Mouse (Mus musculus) cerebellum, adult 11 months (tissue): ENCODE measurements at regions not wholly inside any gene's neighbourhood (a gene's known extent, or its start where the extent isn't known, plus 50 kb on each side); places are given as distances from the start of the nearest gene placed in this dataset.

Experiments used
- DNase-seq: peaks from one replicate; pipeline ENCODE4 v3.0.0; 2022

- no peak for DNase-seq
These were observed 57.3 kb downstream of the Edn1 start for GRCm38 (mm10) chr13:42358588-42358987.

GRCm38 (mm10) chr13:42367655-42368554, 66.6 kb downstream of the Edn1 start:
- DNase-seq, result no peak

GRCm38 (mm10) chr13:42369826-42370225, 68.5 kb downstream of the Edn1 start:
- no peak for DNase-seq

GRCm38 (mm10) chr13:42372201-42372600, 70.9 kb downstream of the Edn1 start:
- DNase-seq, result no peak

GRCm38 (mm10) chr13:42374181-42374596, 72.9 kb downstream of the Edn1 start:
- DNase-seq, result no peak

GRCm38 (mm10) chr13:42379675-42380074, 78.4 kb downstream of the Edn1 start:
- no peak for DNase-seq

- DNase-seq, result no peak
These were observed 81.8 kb downstream of the Edn1 start for GRCm38 (mm10) chr13:42383099-42383498.

- DNase-seq, result no peak
These were observed 89.1 kb downstream of the Edn1 start for GRCm38 (mm10) chr13:42390389-42390788.

- no peak for DNase-seq
These were observed 90.2 kb downstream of the Edn1 start for GRCm38 (mm10) chr13:42391330-42392005.

GRCm38 (mm10) chr13:42392701-42393100, 91.4 kb downstream of the Edn1 start:
- DNase-seq, result no peak

- no peak for DNase-seq
These were observed 93.3 kb downstream of the Edn1 start for GRCm38 (mm10) chr13:42394572-42394971.

- no peak for DNase-seq
These were observed 100.2 kb downstream of the Edn1 start for GRCm38 (mm10) chr13:42401513-42401912.

GRCm38 (mm10) chr13:42403231-42404020, 102.2 kb downstream of the Edn1 start:
- DNase-seq, result peak; percentile 9

GRCm38 (mm10) chr13:42412652-42413282, 111.5 kb downstream of the Edn1 start:
- DNase-seq, result no peak

- DNase-seq, result no peak
These were observed 145.6 kb downstream of the Edn1 start for GRCm38 (mm10) chr13:42446921-42447320.

- no peak for DNase-seq
These were observed 152.4 kb downstream of the Edn1 start for GRCm38 (mm10) chr13:42453665-42454064.

- no peak for DNase-seq
These were observed 158.6 kb downstream of the Edn1 start for GRCm38 (mm10) chr13:42459892-42460291.

GRCm38 (mm10) chr13:42478825-42479224, 177.5 kb downstream of the Edn1 start:
- no peak for DNase-seq

- no peak for DNase-seq
These were observed 189.3 kb upstream of the Phactr1 start for GRCm38 (mm10) chr13:42490956-42491680.

- no peak for DNase-seq
These were observed 186.1 kb upstream of the Phactr1 start for GRCm38 (mm10) chr13:42494371-42494770.

- DNase-seq, result no peak
These were observed 182.1 kb upstream of the Phactr1 start for GRCm38 (mm10) chr13:42498351-42498750.

- DNase-seq, result no peak
These were observed 172.9 kb upstream of the Phactr1 start for GRCm38 (mm10) chr13:42507535-42507934.
